Mouse (Mus musculus) hematopoietic stem cell, adult 5-6 weeks (primary cell): ENCODE results near the gene Mrpl23. TPM values are rescaled to one million over a fixed set of nuclear protein-coding genes. Genes with fewer than 3 reads are reported as not detected.

Experiments
- ATAC-seq, 2 experiments: fragments of 125-278 bp in 1 of 2; replicated peaks in 1 of 2; 2 replicates each; pipeline ENCODE4 v1.8.0; 2016 to 2017; ENCODE audit warnings: inconsistent platforms in 2 of 2, mild to moderate bottlenecking in 2 of 2, moderate number of reproducible peaks in 2 of 2, low read depth in 1 of 2, moderate TSS enrichment in 1 of 2; ENCODE audit not compliant: low FRiP score in 2 of 2, poor library complexity in 2 of 2, severe bottlenecking in 2 of 2, insufficient read depth in 1 of 2, low TSS enrichment in 1 of 2
- total RNA-seq: library from RNA; stranded (forward); fragments of 172-1452, 232-1000 nt; gene quantifications from 2 replicates; pipeline ENCODE4 v1.2.3, GENCODE M21; 2017

Gene Mrpl23
- total RNA-seq, 1 experiment from 2014 or later = 42.5 TPM

- ATAC-seq = no peak
Measured at GRCm38 (mm10) chr7:142510021-142510777, 22.3 kb upstream of the Mrpl23 start.

GRCm38 (mm10) chr7:142514048-142514447 lies 18.4 kb upstream of the Mrpl23 start:
- ATAC-seq = no peak

- ATAC-seq = no peak
Measured at GRCm38 (mm10) chr7:142516221-142516978, 16.1 kb upstream of the Mrpl23 start.

- ATAC-seq = no peak
Measured at GRCm38 (mm10) chr7:142517531-142517930, 15.0 kb upstream of the Mrpl23 start.

- ATAC-seq = no peak
Measured at GRCm38 (mm10) chr7:142520331-142520730, 12.2 kb upstream of the Mrpl23 start.

GRCm38 (mm10) chr7:142522352-142522751 lies 10.1 kb upstream of the Mrpl23 start:
- ATAC-seq = no peak

GRCm38 (mm10) chr7:142523200-142523990 lies 9.1 kb upstream of the Mrpl23 start:
- no peak for ATAC-seq

GRCm38 (mm10) chr7:142525342-142526178 lies 6.9 kb upstream of the Mrpl23 start:
- ATAC-seq = no peak

GRCm38 (mm10) chr7:142529350-142529749 lies 3.1 kb upstream of the Mrpl23 start:
- no peak for ATAC-seq

GRCm38 (mm10) chr7:142531973-142532521 lies 439 bp upstream of the Mrpl23 start:
- ATAC-seq = no peak

GRCm38 (mm10) chr7:142533059-142533855 lies 771 bp downstream of the Mrpl23 start:
- ATAC-seq = peak; percentile 46 to 75

- ATAC-seq = no peak
Measured at GRCm38 (mm10) chr7:142535116-142535515, 2.6 kb downstream of the Mrpl23 start.

GRCm38 (mm10) chr7:142535832-142536231 lies 3.3 kb downstream of the Mrpl23 start:
- ATAC-seq = no peak

- ATAC-seq = no peak
Measured at GRCm38 (mm10) chr7:142537181-142537580, 4.7 kb downstream of the Mrpl23 start.

GRCm38 (mm10) chr7:142537879-142538278 lies 5.4 kb downstream of the Mrpl23 start:
- ATAC-seq = peak in 1 of 2 experiments; percentile 43; a peak in 1 of 4 replicates

GRCm38 (mm10) chr7:142538291-142538690 lies 5.8 kb downstream of the Mrpl23 start:
- ATAC-seq = no peak
